Mouse (Mus musculus) midbrain, embryonic 11.5 days (tissue): Measurements from ENCODE around the gene Tpx2. TPM values are rescaled to one million over a fixed set of nuclear protein-coding genes. Genes with fewer than 3 reads are reported as not detected.

ENCODE experiments used
- ATAC-seq: fragments of 200-750 bp; cut with Nextera tagmentation; 2 replicates; pipeline ENCODE4 v1.8.0; 2017; ENCODE audit warnings: moderate TSS enrichment, moderate library complexity; ENCODE audit not compliant: low FRiP score
- DNase-seq: peaks from one replicate; pipeline ENCODE4 v3.0.0; 2015; ENCODE audit warnings: low spot score; ENCODE audit errors: missing footprints
- H3K27ac ChIP-seq: fragments of 300-500 bp; sonication (generic); 2 replicates; pipeline ENCODE4 v1.5.1; 2014; ENCODE audit warnings: low read depth, low read length
- H3K27me3 ChIP-seq: fragments of 300-500 bp; sonication (generic); 2 replicates; pipeline ENCODE4 v1.6.1; 2014; ENCODE audit warnings: mild to moderate bottlenecking, low read length, moderate library complexity, mixed read lengths; ENCODE audit not compliant: control insufficient read depth, insufficient read depth
- H3K36me3 ChIP-seq: fragments of 300-500 bp; sonication (generic); 2 replicates; pipeline ENCODE4 v1.6.1; 2014; ENCODE audit warnings: mild to moderate bottlenecking, low read length, moderate library complexity, mixed read lengths; ENCODE audit not compliant: control insufficient read depth, insufficient read depth
- H3K4me1 ChIP-seq: fragments of 300-500 bp; sonication (generic); 2 replicates; pipeline ENCODE4 v1.6.1; 2014; ENCODE audit warnings: low read length; ENCODE audit not compliant: control insufficient read depth, insufficient read depth
- H3K4me2 ChIP-seq: fragments of 300-500 bp; sonication (generic); 2 replicates; pipeline ENCODE4 v1.6.1; 2014; ENCODE audit warnings: mild to moderate bottlenecking, moderate library complexity
- H3K4me3 ChIP-seq: fragments of 300-500 bp; sonication (generic); 2 replicates; pipeline ENCODE4 v1.5.1; 2014; ENCODE audit warnings: low read depth, low read length
- H3K9ac ChIP-seq: fragments of 300-500 bp; sonication (generic); 2 replicates; pipeline ENCODE4 v1.6.1; 2014; ENCODE audit warnings: low read length
- H3K9me3 ChIP-seq: fragments of 300-500 bp; sonication (generic); 2 replicates; pipeline ENCODE4 v1.6.1; 2016; ENCODE audit warnings: low read length; ENCODE audit not compliant: control insufficient read depth
- WGBS: fragments of 180-500 bp; shearing (Covaris S2); extraction: QIAGEN DNeasy Blood & Tissue Kit; methylation state at CpG from one replicate; pipeline ENCODE4 v1.1.7; 2014; 5-methylcytosine and 5-hydroxymethylcytosine counted together
- polyA plus RNA-seq: library from polyadenylated mRNA; unstranded; fragments of >200 nt; fragmentation: Nextera tagmentation; extraction: Ambion mirVana; gene quantifications from 2 replicates; pipeline ENCODE4 v1.2.1, GENCODE M21; 2014

The Tpx2 gene
- polyA plus RNA-seq, 1 experiment from 2014 or later = 166 TPM

- DNase-seq = peak; percentile 60
- Histone ChIP-seq H3K9ac (no peak overlapping the region), H3K4me3 (no peak overlapping the region), H3K27ac (no peak overlapping the region), H3K4me2 (no peak overlapping the region), H3K36me3 (no peaks in the 10 kb centered on the region; the same call in 1 of the 2 replicates), H3K27me3 (no peaks in the 10 kb centered on the region), H3K4me1 (peaks cover 6% of the 10 kb centered on the region; the same call in 1 of the 2 replicates), H3K9me3 (no peaks in the 10 kb centered on the region)
- WGBS = 84% methylated on average over 5 of the region's 5 CpGs
- ATAC-seq = no peak
Observed at GRCm38 (mm10) chr2:152810158-152810941, 37.4 kb upstream of the Tpx2 start.

GRCm38 (mm10) chr2:152811336-152812165 is 36.2 kb upstream of the Tpx2 start:
- H3K9me3 ChIP-seq = no peaks in the 10 kb centered on the region
- H3K27ac ChIP-seq = no peak overlapping the region
- ATAC-seq = no peak

GRCm38 (mm10) chr2:152813232-152813631 is 34.5 kb upstream of the Tpx2 start:
- ATAC-seq (no peak), DNase-seq (peak; percentile 41)
- H3K4me1 ChIP-seq = 0 out of 2 replicates have a peak, but pooled peaks cover 3% of the 10 kb centered on the region
- H3K9me3 ChIP-seq = no peaks in the 10 kb centered on the region
- no peak overlapping the region for H3K27ac ChIP-seq
- 96% methylated on average over 1 of the region's 1 CpGs for WGBS
- H3K36me3 ChIP-seq = no peaks in the 10 kb centered on the region; the same call in 1 of the 2 replicates
- H3K4me2 ChIP-seq = no peak overlapping the region
- H3K9ac ChIP-seq = no peak overlapping the region
- no peak overlapping the region for H3K4me3 ChIP-seq
- H3K27me3 ChIP-seq = no peaks in the 10 kb centered on the region

More at GRCm38 (mm10) chr2:152811336-152812165, 36.2 kb upstream of the Tpx2 start:
- 52% methylated on average over 3 of the region's 3 CpGs for WGBS
- H3K27me3 ChIP-seq = no peaks in the 10 kb centered on the region
- H3K9ac ChIP-seq = no peak overlapping the region
- no peak overlapping the region for H3K4me3 ChIP-seq
- H3K4me2 ChIP-seq = no peak overlapping the region
- H3K4me1 ChIP-seq = 0 out of 2 replicates have a peak, but pooled peaks cover 3% of the 10 kb centered on the region
- DNase-seq = peak; percentile 51
- no peaks in the 10 kb centered on the region; the same call in 1 of the 2 replicates for H3K36me3 ChIP-seq

GRCm38 (mm10) chr2:152814213-152814874 is 33.4 kb upstream of the Tpx2 start:
- Histone ChIP-seq H3K9ac (no peak overlapping the region), H3K4me1 (0 out of 2 replicates have a peak, but pooled peaks cover 3% of the 10 kb centered on the region), H3K4me3 (no peak overlapping the region), H3K4me2 (no peak overlapping the region), H3K27ac (no peak overlapping the region), H3K9me3 (no peaks in the 10 kb centered on the region), H3K27me3 (no peaks in the 10 kb centered on the region), H3K36me3 (peaks cover 4% of the 10 kb centered on the region)
- ATAC-seq (no peak), DNase-seq (peak; percentile 45)
- WGBS = 92% methylated on average over 6 of the region's 6 CpGs

- peak; percentile 33 for DNase-seq
- no peaks in the 10 kb centered on the region for H3K27me3 ChIP-seq
- H3K4me2 ChIP-seq = no peak overlapping the region
- no peak overlapping the region for H3K27ac ChIP-seq
- 72% methylated on average over 7 of the region's 7 CpGs for WGBS
- peaks cover 5% of the 10 kb centered on the region for H3K36me3 ChIP-seq
- no peak for ATAC-seq
- H3K9me3 ChIP-seq = no peaks in the 10 kb centered on the region
- H3K4me3 ChIP-seq = no peak overlapping the region
- no peak overlapping the region for H3K9ac ChIP-seq
- H3K4me1 ChIP-seq = peaks cover 15% of the 10 kb centered on the region
Observed at GRCm38 (mm10) chr2:152815879-152816656, 31.7 kb upstream of the Tpx2 start.

- H3K27me3 ChIP-seq = no peaks in the 10 kb centered on the region
- WGBS = 89% methylated on average over 3 of the region's 3 CpGs
- H3K4me1 ChIP-seq = peaks cover 20% of the 10 kb centered on the region
- no peak overlapping the region for H3K4me2 ChIP-seq
- H3K4me3 ChIP-seq = no peak overlapping the region
- peaks cover 5% of the 10 kb centered on the region for H3K36me3 ChIP-seq
- H3K9me3 ChIP-seq = no peaks in the 10 kb centered on the region
- ATAC-seq (no peak), DNase-seq (peak; percentile 56)
- no peak overlapping the region for H3K27ac ChIP-seq
- no peak overlapping the region for H3K9ac ChIP-seq
Observed at GRCm38 (mm10) chr2:152816657-152817348, 31.0 kb upstream of the Tpx2 start.

- WGBS = 79% methylated on average over 6 of the region's 6 CpGs
- Histone ChIP-seq H3K27me3 (no peaks in the 10 kb centered on the region), H3K4me3 (no peak overlapping the region), H3K27ac (no peak overlapping the region), H3K9me3 (no peaks in the 10 kb centered on the region), H3K4me2 (no peak overlapping the region), H3K9ac (no peak overlapping the region), H3K36me3 (peaks cover 5% of the 10 kb centered on the region), H3K4me1 (peaks cover 17% of the 10 kb centered on the region)
- ATAC-seq (no peak), DNase-seq (peak; percentile 21)
Observed at GRCm38 (mm10) chr2:152817596-152818291, 30.0 kb upstream of the Tpx2 start.
